ENCODE assay signal across 30 mouse cellular contexts in genomic region chr1:151214862-151215261, GRCm38 (mm10). TPM values are rescaled to one million over a fixed set of nuclear protein-coding genes. Genes with fewer than 3 reads are reported as not detected.
DNase-seq lines count a peak whose midpoint lies in the region; ATAC-seq lines count a peak whose summit lies in the region.
"Had no signal": no experiment of that assay in that cellular context is flagged by ENCODE, and none has a peak within 500 bp of the region (broad histone marks: within the 10 kb centered on the region; RNA-seq: fewer than 3 reads in every experiment).

No protein-coding gene starts in this region.

- WGBS in kidney, embryonic 15.5 days: 54% methylated on average over 2 of the region's 2 CpGs

- H3K27ac ChIP-seq in kidney, embryonic 15.5 days: peak overlapping the region; percentile 7; the same call in 1 of the 2 replicates
- H3K27ac ChIP-seq: forebrain, embryonic 10.5 days; forebrain, embryonic 13.5 days; heart, embryonic 10.5 days; heart, embryonic 13.5 days; hindbrain, embryonic 12.5 days; hindbrain, embryonic 15.5 days had no signal

- H3K4me3 ChIP-seq in kidney, embryonic 15.5 days (replicated peaks): no peak overlapping the region
- H3K4me3 ChIP-seq: forebrain, embryonic 10.5 days; forebrain, embryonic 13.5 days; heart, embryonic 10.5 days; heart, embryonic 13.5 days; hindbrain, embryonic 12.5 days; hindbrain, embryonic 15.5 days had no signal

- DNase-seq in kidney, postnatal 10 days: no peak
- no peak for DNase-seq in layer of hippocampus, adult 8-10 months (ENCODE audit: low spot score in 2 of 2)
- DNase-seq in spleen, postnatal 10 days (ENCODE audit: low spot score in 2 of 2): no peak
- DNase-seq: adrenal gland, adult 8-10 months; adrenal gland, postnatal 25 days; cerebellum, adult 11-12 months; cerebellum, adult 8-10 months; cerebellum, postnatal 10 days; cerebellum, postnatal 36 days; gastrocnemius, postnatal 10 days; gastrocnemius, postnatal 36 days; heart, adult 18-20 months; heart, postnatal 14 days; heart, postnatal 4 days had no signal

- ATAC-seq in kidney, embryonic 15.5 days (replicated peaks; ENCODE audit: low FRiP score): no peak
- ATAC-seq in common myeloid progenitor, adult 5-6 weeks (replicated peaks; ENCODE audit: low read depth, poor library complexity, severe bottlenecking): peak; percentile 60
- ATAC-seq in megakaryocyte, adult 5-6 weeks (ENCODE audit: poor library complexity, severe bottlenecking): peak; percentile 77
- ATAC-seq: activated CD4-positive, CD25-positive, alpha-beta regulatory T cell, adult 4 months; forebrain, embryonic 13.5 days; forebrain, embryonic 16.5 days had no signal

- H3K9me3 ChIP-seq in kidney, embryonic 15.5 days (replicated peaks): no peaks in the 10 kb centered on the region
- H3K9me3 ChIP-seq: forebrain, embryonic 10.5 days; forebrain, embryonic 13.5 days; heart, embryonic 10.5 days; heart, embryonic 13.5 days; hindbrain, embryonic 12.5 days; hindbrain, embryonic 15.5 days had no signal

- no peak overlapping the region for H3K4me2 ChIP-seq in kidney, embryonic 15.5 days
- H3K4me2 ChIP-seq: forebrain, embryonic 13.5 days; heart, embryonic 13.5 days; hindbrain, embryonic 12.5 days; hindbrain, embryonic 15.5 days had no signal

- H3K9ac ChIP-seq in kidney, embryonic 15.5 days: no peak overlapping the region
- H3K9ac ChIP-seq: forebrain, embryonic 13.5 days; heart, embryonic 13.5 days; hindbrain, embryonic 12.5 days; hindbrain, embryonic 15.5 days had no signal

- H3K4me1 ChIP-seq in kidney, embryonic 15.5 days: peaks cover 36% of the 10 kb centered on the region
- H3K4me1 ChIP-seq: forebrain, embryonic 10.5 days; forebrain, embryonic 13.5 days; heart, embryonic 10.5 days; hindbrain, embryonic 12.5 days; hindbrain, embryonic 15.5 days had no signal

- no peaks in the 10 kb centered on the region for H3K27me3 ChIP-seq in kidney, embryonic 15.5 days
- H3K27me3 ChIP-seq: forebrain, embryonic 13.5 days; heart, embryonic 13.5 days; hindbrain, embryonic 12.5 days; hindbrain, embryonic 15.5 days had no signal

- no peaks in the 10 kb centered on the region for H3K36me3 ChIP-seq in kidney, embryonic 15.5 days
- H3K36me3 ChIP-seq: forebrain, embryonic 10.5 days; heart, embryonic 10.5 days; heart, embryonic 13.5 days; hindbrain, embryonic 12.5 days; hindbrain, embryonic 15.5 days had no signal

RNA-seq across cellular contexts. Expression of gene Gm47996, which starts 4.9 kb away (rescaled TPM):
- 0.19 and 0.71 TPM in 2 replicates for polyA plus RNA-seq in kidney, embryonic 15.5 days (2015; fragmentation: Nextera tagmentation; extraction: Ambion mirVana)
- 1.6 and 4.8 TPM in 2 replicates for total RNA-seq in common myeloid progenitor, adult 5-6 weeks (2017)
- not detected in 2 replicates for total RNA-seq in megakaryocyte, adult 5-6 weeks (2015)
- total RNA-seq in megakaryocyte, adult 5-6 weeks (2017): not detected in 2 replicates
- not detected for total RNA-seq in layer of hippocampus, adult 8-10 months (2022)
- total RNA-seq: adrenal gland, adult 8-10 months; adrenal gland, postnatal 25 days; gastrocnemius, postnatal 10 days; heart, adult 18-20 months; heart, postnatal 14 days; heart, postnatal 4 days had no signal
- polyA plus RNA-seq: activated CD4-positive, CD25-positive, alpha-beta regulatory T cell, adult 4 months; embryonic facial prominence, embryonic 11.5 days; embryonic facial prominence, embryonic 14.5 days; forebrain, embryonic 10.5 days; forebrain, embryonic 13.5 days; forebrain, embryonic 16.5 days; heart, embryonic 10.5 days; heart, embryonic 13.5 days; heart, embryonic 16.5 days; hindbrain, embryonic 12.5 days; hindbrain, embryonic 15.5 days had no signal

RNA-seq across cellular contexts. Expression of gene 3110040M04Rik, which starts 10.9 kb away (rescaled TPM):
- 0.42 and 0.55 TPM in 2 replicates for polyA plus RNA-seq in kidney, embryonic 15.5 days (2015; fragmentation: Nextera tagmentation; extraction: Ambion mirVana)
- not detected in 2 replicates for total RNA-seq in common myeloid progenitor, adult 5-6 weeks (2017)
- total RNA-seq in megakaryocyte, adult 5-6 weeks (2015): not detected in 2 replicates
- 0.33 TPM in 1 of 2 replicates, not detected in the other for total RNA-seq in megakaryocyte, adult 5-6 weeks (2017)
- not detected for total RNA-seq in layer of hippocampus, adult 8-10 months (2022)
- total RNA-seq: adrenal gland, adult 8-10 months; adrenal gland, postnatal 25 days; gastrocnemius, postnatal 10 days; gastrocnemius, postnatal 36 days; heart, adult 18-20 months; heart, postnatal 14 days; heart, postnatal 4 days had no signal
- polyA plus RNA-seq: activated CD4-positive, CD25-positive, alpha-beta regulatory T cell, adult 4 months; brain, embryonic 14.5 days; embryonic facial prominence, embryonic 11.5 days; embryonic facial prominence, embryonic 14.5 days; forebrain, embryonic 10.5 days; forebrain, embryonic 13.5 days; forebrain, embryonic 16.5 days; heart, embryonic 13.5 days; heart, embryonic 16.5 days; hindbrain, embryonic 15.5 days had no signal

RNA-seq across cellular contexts. Expression of gene Gm47995, which starts 16.6 kb away (rescaled TPM):
- polyA plus RNA-seq in kidney, embryonic 15.5 days (2015; fragmentation: Nextera tagmentation; extraction: Ambion mirVana): 0.25 and 0.51 TPM in 2 replicates
- not detected in 2 replicates for total RNA-seq in common myeloid progenitor, adult 5-6 weeks (2017)
- total RNA-seq in megakaryocyte, adult 5-6 weeks (2015): not detected in 2 replicates
- 1.1 and 1.6 TPM in 2 replicates for total RNA-seq in megakaryocyte, adult 5-6 weeks (2017)
- total RNA-seq in layer of hippocampus, adult 8-10 months (2022): not detected
- total RNA-seq: adrenal gland, adult 8-10 months; adrenal gland, postnatal 25 days; gastrocnemius, postnatal 10 days; heart, adult 18-20 months; heart, postnatal 14 days; heart, postnatal 4 days had no signal
- polyA plus RNA-seq: activated CD4-positive, CD25-positive, alpha-beta regulatory T cell, adult 4 months; brain, embryonic 14.5 days; embryonic facial prominence, embryonic 11.5 days; forebrain, embryonic 10.5 days; forebrain, embryonic 13.5 days; forebrain, embryonic 16.5 days; heart, embryonic 13.5 days; heart, embryonic 16.5 days; hindbrain, embryonic 12.5 days; hindbrain, embryonic 15.5 days had no signal

RNA-seq across cellular contexts. Expression of gene Gm8947, which starts 22.7 kb away (rescaled TPM):
- polyA plus RNA-seq in kidney, embryonic 15.5 days (2015; fragmentation: Nextera tagmentation; extraction: Ambion mirVana): 0.26 and 0.46 TPM in 2 replicates
- total RNA-seq in common myeloid progenitor, adult 5-6 weeks (2017): not detected in 2 replicates
- 0.85 TPM in 1 of 2 replicates, not detected in the other for total RNA-seq in megakaryocyte, adult 5-6 weeks (2015)
- 0.18 TPM in 1 of 2 replicates, not detected in the other for total RNA-seq in megakaryocyte, adult 5-6 weeks (2017)
- total RNA-seq in layer of hippocampus, adult 8-10 months (2022): not detected
- total RNA-seq: adrenal gland, adult 8-10 months; adrenal gland, postnatal 25 days; gastrocnemius, postnatal 10 days; heart, adult 18-20 months; heart, postnatal 14 days had no signal
- polyA plus RNA-seq: activated CD4-positive, CD25-positive, alpha-beta regulatory T cell, adult 4 months; brain, embryonic 14.5 days; embryonic facial prominence, embryonic 14.5 days; forebrain, embryonic 13.5 days; forebrain, embryonic 16.5 days; heart, embryonic 16.5 days; hindbrain, embryonic 12.5 days; hindbrain, embryonic 15.5 days had no signal

RNA-seq across cellular contexts. Expression of gene Gm47985, which starts 32.5 kb away (rescaled TPM):
- 0.22 and 0.31 TPM in 2 replicates for polyA plus RNA-seq in kidney, embryonic 15.5 days (2015; fragmentation: Nextera tagmentation; extraction: Ambion mirVana)
- 0.69 TPM in 1 of 2 replicates, not detected in the other for total RNA-seq in common myeloid progenitor, adult 5-6 weeks (2017)
- 0.22 TPM in 1 of 2 replicates, not detected in the other for total RNA-seq in megakaryocyte, adult 5-6 weeks (2015)
- total RNA-seq in megakaryocyte, adult 5-6 weeks (2017): not detected in 2 replicates
- under 1 TPM in 1 of 4 experiments, not detected in 3; 0.25 TPM for total RNA-seq in layer of hippocampus, adult 8-10 months (2022)
- total RNA-seq: adrenal gland, adult 8-10 months; adrenal gland, postnatal 25 days; ES-E14; gastrocnemius, postnatal 36 days had no signal
- polyA plus RNA-seq: activated CD4-positive, CD25-positive, alpha-beta regulatory T cell, adult 4 months; brain, embryonic 14.5 days; forebrain, embryonic 16.5 days; hindbrain, embryonic 15.5 days had no signal
